Mouse (Mus musculus): Measurements from ENCODE around the gene Krt14.

The Krt14 gene

GRCm38 (mm10) chr11:100164392-100164791, 43.0 kb downstream of the Krt14 start:
- DNase-seq (ENCODE audit: low spot score), result no peak

GRCm38 (mm10) chr11:100157908-100158477, 49.4 kb downstream of the Krt14 start:
- no peak for DNase-seq (ENCODE audit: low spot score)

- no peak for DNase-seq (ENCODE audit: low spot score)
Measured at GRCm38 (mm10) chr11:100157331-100157730, 50.0 kb downstream of the Krt14 start.

GRCm38 (mm10) chr11:100155497-100156255, 51.7 kb downstream of the Krt14 start:
- no peak for DNase-seq (ENCODE audit: low spot score)

Data from layer of hippocampus, adult 11-12 months (tissue).